Comparison of ENCODE assay signal across 16 mouse cellular contexts in genomic region chr7:34933142-34933541, GRCm38 (mm10). TPM values are rescaled to one million over a fixed set of nuclear protein-coding genes. Genes with fewer than 3 reads are reported as not detected.
A peak's percentile ranks its signal among the peaks of the same experiment; 100 is the strongest.
DNase-seq lines count a peak whose midpoint lies in the region; ATAC-seq lines count a peak whose summit lies in the region.
"Had no signal": no experiment of that assay in that cellular context is flagged by ENCODE, and none has a peak within 500 bp of the region (broad histone marks: within the 10 kb centered on the region; RNA-seq: fewer than 3 reads in every experiment).

No protein-coding gene starts in this region.

- H3K9me3 ChIP-seq in liver, embryonic 15.5 days (replicated peaks) = no peaks in the 10 kb centered on the region; the same call in 1 of the 2 replicates
- peaks cover 5% of the 10 kb centered on the region; the same call in 1 of the 2 replicates for H3K9me3 ChIP-seq in stomach, embryonic 16.5 days (replicated peaks; ENCODE audit: control insufficient read depth, low read length)
- H3K9me3 ChIP-seq: forebrain, embryonic 13.5 days; neural tube, embryonic 13.5 days had no signal

- peaks cover 24% of the 10 kb centered on the region for H3K4me1 ChIP-seq in liver, embryonic 15.5 days (replicated peaks)
- peaks cover 9% of the 10 kb centered on the region; the same call in 1 of the 2 replicates for H3K4me1 ChIP-seq in stomach, embryonic 16.5 days (ENCODE audit: control insufficient read depth, insufficient read depth, low read length)

- H3K36me3 ChIP-seq in liver, embryonic 15.5 days (replicated peaks) = peaks cover 23% of the 10 kb centered on the region
- peaks cover 18% of the 10 kb centered on the region for H3K36me3 ChIP-seq in stomach, embryonic 16.5 days (ENCODE audit: control insufficient read depth, insufficient read depth, low read length)

- no peak overlapping the region for H3K4me3 ChIP-seq in liver, embryonic 15.5 days (replicated peaks)
- H3K4me3 ChIP-seq in stomach, embryonic 16.5 days (replicated peaks; ENCODE audit: low read length) = no peak overlapping the region
- H3K4me3 ChIP-seq: forebrain, embryonic 13.5 days; neural tube, embryonic 13.5 days had no signal

- peak overlapping the region; percentile 81 for H3K27ac ChIP-seq in liver, embryonic 15.5 days (replicated peaks)
- no peak overlapping the region for H3K27ac ChIP-seq in stomach, embryonic 16.5 days (ENCODE audit: low read length)
- H3K27ac ChIP-seq: forebrain, embryonic 13.5 days; hindbrain, postnatal 0 days; neural tube, embryonic 13.5 days had no signal

- peak; percentile 98 for ATAC-seq in liver, embryonic 15.5 days (ENCODE audit: insufficient read depth)
- 0 out of 2 replicates have a peak, but pooled peaks have one; percentile 19 for ATAC-seq in stomach, embryonic 16.5 days (ENCODE audit: insufficient read depth, low FRiP score)
- ATAC-seq: forebrain, embryonic 13.5 days; hindbrain, postnatal 0 days had no signal

- H3K4me2 ChIP-seq in liver, embryonic 15.5 days = peak overlapping the region; percentile 28
- no peak overlapping the region for H3K4me2 ChIP-seq in stomach, embryonic 16.5 days (ENCODE audit: low read depth, low read length)
- H3K4me2 ChIP-seq: forebrain, embryonic 13.5 days; heart, embryonic 11.5 days; neural tube, embryonic 13.5 days had no signal

- peak; percentile 56 to 73 for DNase-seq in spleen, postnatal 4 days (ENCODE audit: low spot score in 2 of 2)
- DNase-seq in spleen, postnatal 14 days (ENCODE audit: low spot score in 2 of 2) = no peak
- DNase-seq in c-Kit-positive CD71-positive TER-119-positive erythroid progenitor cells, embryonic 14.5 days (ENCODE audit: low spot score) = peak; percentile 26
- no peak for DNase-seq in adrenal gland, postnatal 25 days
- no peak for DNase-seq in kidney, adult 11 months
- DNase-seq: adrenal gland, postnatal 10 days; cerebellum, adult 8-10 months; gastrocnemius, postnatal 36 days; lung, postnatal 10 days; thymus, postnatal 14 days had no signal

- no peaks in the 10 kb centered on the region for H3K27me3 ChIP-seq in liver, embryonic 15.5 days
- H3K27me3 ChIP-seq in stomach, embryonic 16.5 days (ENCODE audit: control insufficient read depth, insufficient read depth, low read length) = no peaks in the 10 kb centered on the region
- H3K27me3 ChIP-seq: forebrain, embryonic 13.5 days; neural tube, embryonic 13.5 days had no signal

- WGBS in liver, embryonic 15.5 days (ENCODE audit: insufficient replicate concordance) = 50% methylated on average over 3 of the region's 3 CpGs
- WGBS in stomach, embryonic 16.5 days = 51% methylated on average over 3 of the region's 3 CpGs

- peak overlapping the region; percentile 22; the same call in 1 of the 2 replicates for H3K9ac ChIP-seq in liver, embryonic 15.5 days
- no peak overlapping the region for H3K9ac ChIP-seq in stomach, embryonic 16.5 days (ENCODE audit: low read length)
- H3K9ac ChIP-seq: forebrain, embryonic 13.5 days; neural tube, embryonic 13.5 days had no signal

RNA-seq across cellular contexts. Expression of gene Pepd, which starts 21.0 kb away (rescaled TPM):
- polyA plus RNA-seq in liver, embryonic 15.5 days (2015; fragmentation: Nextera tagmentation; extraction: Ambion mirVana) = 59.3 and 64.1 TPM in 2 replicates
- 64.6 and 66.9 TPM in 2 replicates for polyA plus RNA-seq in stomach, embryonic 16.5 days (2015; fragmentation: Nextera tagmentation; extraction: Ambion mirVana)
- total RNA-seq in adrenal gland, postnatal 25 days (2021) = 68.8 and 77.6 TPM in 2 replicates

Comparison
In these comparisons a context has a peak if more than half of its experiments do, and no peak if none do; other contexts are left out.
1. DNase-seq: peak in spleen, postnatal 4 days (2 of 2) and c-Kit-positive CD71-positive TER-119-positive erythroid progenitor cells, embryonic 14.5 days (single experiment); none in spleen, postnatal 14 days (0 of 2), adrenal gland, postnatal 25 days (single experiment) and kidney, adult 11 months (single experiment).